Mouse (Mus musculus) kidney, adult 8-10 months (tissue): ENCODE measurements at regions not wholly inside any gene's neighbourhood (a gene's known extent, or its start where the extent isn't known, plus 50 kb on each side); places are given as distances from the start of the nearest gene placed in this dataset.
"Not testable (repeated sequence)": the region's sequence is repeated elsewhere in the genome, so short reads cannot be mapped to it uniquely, and the experiment has no call there.

Source experiments
- DNase-seq, 2 experiments: peaks; one replicate each; pipeline ENCODE4 v3.0.0; 2022

GRCm38 (mm10) chr5:18502831-18503230 is 142.7 kb upstream of the Gnai1 start:
- peak; percentile 2 to 4 for DNase-seq

- DNase-seq, result no peak
Observed at GRCm38 (mm10) chr5:18494305-18494704, 134.2 kb upstream of the Gnai1 start.

- DNase-seq, result no peak
Observed at GRCm38 (mm10) chr5:18489709-18490108, 129.6 kb upstream of the Gnai1 start.

- no peak for DNase-seq
Observed at GRCm38 (mm10) chr5:18487076-18487772, 127.1 kb upstream of the Gnai1 start.

- no peak for DNase-seq
Observed at GRCm38 (mm10) chr5:18484376-18484775, 124.2 kb upstream of the Gnai1 start.

- DNase-seq, result no peak
Observed at GRCm38 (mm10) chr5:18478420-18478819, 118.3 kb upstream of the Gnai1 start.

GRCm38 (mm10) chr5:18477372-18478017 is 117.3 kb upstream of the Gnai1 start:
- DNase-seq, result no peak

GRCm38 (mm10) chr5:18472114-18472513 is 112.0 kb upstream of the Gnai1 start:
- no peak for DNase-seq

GRCm38 (mm10) chr5:18457771-18458170 is 97.6 kb upstream of the Gnai1 start:
- DNase-seq, result peak; percentile 36 to 62

GRCm38 (mm10) chr5:18456196-18456595 is 96.0 kb upstream of the Gnai1 start:
- DNase-seq, result no peak

GRCm38 (mm10) chr5:18452871-18453757 is 93.0 kb upstream of the Gnai1 start:
- not testable (repeated sequence) for DNase-seq

- DNase-seq, result no peak
Observed at GRCm38 (mm10) chr5:18449261-18449660, 89.1 kb upstream of the Gnai1 start.

GRCm38 (mm10) chr5:18448330-18448670 is 88.1 kb upstream of the Gnai1 start:
- DNase-seq, result no peak

GRCm38 (mm10) chr5:18447665-18448329 is 87.6 kb upstream of the Gnai1 start:
- no peak for DNase-seq

- DNase-seq, result peak; percentile 50 to 76
Observed at GRCm38 (mm10) chr5:18445969-18446368, 85.8 kb upstream of the Gnai1 start.

GRCm38 (mm10) chr5:18439986-18440385 is 79.8 kb upstream of the Gnai1 start:
- no peak for DNase-seq

- no peak for DNase-seq
Observed at GRCm38 (mm10) chr5:18439281-18439680, 79.1 kb upstream of the Gnai1 start.

GRCm38 (mm10) chr5:18436099-18436748 is 76.1 kb upstream of the Gnai1 start:
- no peak for DNase-seq

GRCm38 (mm10) chr5:18434245-18434644 is 74.1 kb upstream of the Gnai1 start:
- DNase-seq, result no peak

- no peak for DNase-seq
Observed at GRCm38 (mm10) chr5:18433287-18433686, 73.1 kb upstream of the Gnai1 start.

GRCm38 (mm10) chr5:18425098-18425497 is 64.9 kb upstream of the Gnai1 start:
- DNase-seq, result peak in 1 of 2 experiments; percentile 11

- no peak for DNase-seq
Observed at GRCm38 (mm10) chr5:18414892-18415291, 54.7 kb upstream of the Gnai1 start.
